Mouse (Mus musculus) megakaryocyte, embryonic 14.5 days (primary cell): Measurements from ENCODE around the gene Actb.

Experiments
- FLI1 ChIP-seq: IDR thresholded peaks from 2 replicates; pipeline ENCODE4 v1.6.1; 2012; ENCODE audit warnings: low read length, inconsistent platforms, mixed read lengths
- GATA1 ChIP-seq: IDR thresholded peaks from 3 replicates; pipeline ENCODE4 v1.6.1; 2012; ENCODE audit warnings: mixed read lengths, low read length, inconsistent platforms, borderline replicate concordance

DNA sequence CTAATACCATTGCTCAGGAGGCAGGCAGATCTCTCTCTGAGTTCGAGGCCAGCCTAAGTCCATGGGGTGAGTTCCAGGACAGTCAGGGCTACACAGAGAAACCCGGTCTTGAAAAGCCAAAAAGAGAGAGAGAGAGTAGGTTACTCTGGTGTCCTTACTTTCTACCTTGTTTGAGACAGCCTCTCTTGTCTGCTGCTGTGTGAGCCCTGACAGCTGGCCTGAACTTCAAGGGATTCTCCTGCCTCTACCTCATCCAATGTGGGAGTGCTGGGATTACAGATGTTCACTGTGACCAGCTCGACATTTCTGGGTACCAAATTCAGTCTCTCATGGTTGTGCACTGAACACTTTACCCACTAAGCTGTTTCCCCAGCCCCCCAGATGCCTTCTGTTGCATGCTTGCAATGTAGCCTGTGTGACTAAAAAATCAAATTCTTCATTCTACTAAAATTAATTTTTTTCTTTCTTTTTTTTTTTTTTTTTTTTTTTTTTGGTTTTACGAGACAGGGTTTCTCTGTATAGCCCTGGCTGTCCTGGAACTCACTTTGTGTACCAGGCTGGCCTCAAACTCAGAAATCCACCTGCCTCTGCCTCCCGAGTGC is 6.5 kb downstream of the Actb start:
- no peak for TF ChIP-seq GATA1
- TF ChIP-seq FLI1 = no peak
